In the genomic region with DNA sequence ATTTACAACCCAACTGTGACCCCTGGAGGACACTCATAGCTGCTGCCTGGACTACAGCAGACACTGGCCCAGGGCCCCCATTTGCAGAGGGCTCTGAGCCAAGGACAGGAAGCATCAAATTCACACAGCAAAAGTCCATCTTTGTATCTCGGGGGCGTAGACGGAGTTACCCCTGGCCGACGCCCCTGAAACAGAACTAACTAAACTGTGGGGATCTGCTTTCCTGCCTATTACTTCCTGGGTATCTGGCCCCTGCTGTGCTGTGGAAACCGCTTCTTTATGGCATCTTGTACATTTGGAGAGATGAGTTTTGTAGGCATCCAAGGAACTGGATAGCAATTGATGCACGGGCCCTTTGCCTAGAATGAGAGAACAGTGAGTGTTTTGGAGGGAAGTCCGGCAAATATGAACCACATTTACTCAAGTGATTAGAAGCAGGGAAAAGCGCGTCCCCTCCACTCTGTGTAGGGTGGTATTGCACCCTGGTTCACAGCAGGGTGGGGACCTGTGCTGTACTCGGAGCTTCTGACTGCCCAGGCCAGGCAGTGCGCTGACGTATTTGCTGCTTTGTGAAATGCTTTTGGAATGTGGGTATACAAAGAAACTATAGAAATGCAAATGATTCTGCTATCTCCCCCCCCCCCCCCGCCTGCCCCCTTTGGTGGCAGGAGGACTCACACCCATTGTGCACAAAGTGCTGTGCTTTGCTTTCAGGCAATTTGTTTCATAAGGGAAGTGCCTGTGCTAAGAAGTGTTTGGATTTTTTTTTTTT, we compare ENCODE assay signal across 9 mouse cellular contexts.
DNase-seq lines count a peak whose midpoint lies in the region; ATAC-seq lines count a peak whose summit lies in the region.
"Had no signal": no experiment of that assay in that cellular context is flagged by ENCODE, and none has a peak within 500 bp of the region (broad histone marks: within the 10 kb centered on the region; RNA-seq: fewer than 3 reads in every experiment).

No protein-coding gene starts in this region.

- H3K9me3 ChIP-seq in forebrain, embryonic 13.5 days (replicated peaks): no peaks in the 10 kb centered on the region
- H3K9me3 ChIP-seq in lung, embryonic 15.5 days: no peaks in the 10 kb centered on the region

- peak; percentile 10 to 34 for DNase-seq in urinary bladder, adult 18-20 months (ENCODE audit: low spot score in 2 of 2)
- DNase-seq in urinary bladder, postnatal 10 days (ENCODE audit: low spot score): no peak
- DNase-seq in heart, postnatal 10 days: peak; percentile 72 to 79
- DNase-seq in kidney, postnatal 36 days: peak; percentile 30 to 66
- DNase-seq in retina, embryonic 14.5 days (ENCODE audit: low spot score): peak; percentile 82
- DNase-seq in T-cell, adult 2 months (ENCODE audit: low spot score): no peak

- H3K4me1 ChIP-seq in forebrain, embryonic 13.5 days: peaks cover 26% of the 10 kb centered on the region
- H3K4me1 ChIP-seq in lung, embryonic 15.5 days: peaks cover 13% of the 10 kb centered on the region

- peak overlapping the region; percentile 45 for H3K9ac ChIP-seq in forebrain, embryonic 13.5 days
- no peak overlapping the region for H3K9ac ChIP-seq in lung, embryonic 15.5 days

- H3K4me3 ChIP-seq in forebrain, embryonic 13.5 days: peak overlapping the region; percentile 17; the same call in 1 of the 2 replicates
- no peak overlapping the region for H3K4me3 ChIP-seq in lung, embryonic 15.5 days

- peak overlapping the region; percentile 83 for H3K27ac ChIP-seq in forebrain, embryonic 13.5 days
- H3K27ac ChIP-seq in lung, embryonic 15.5 days: no peak overlapping the region; the same call in 1 of the 2 replicates
- H3K27ac ChIP-seq: macrophage had no signal

- intact Hi-C loops in heart, postnatal 10 days (cut with DNase I): loop anchor here (5.0 to 10.0 kb wide), 4 partner anchors 223 to 1901 kb away; a partner anchor contains a TSS

- peak overlapping the region; percentile 55 for H3K4me2 ChIP-seq in forebrain, embryonic 13.5 days
- H3K4me2 ChIP-seq in lung, embryonic 15.5 days: peak overlapping the region; percentile 44

- under 1% methylated on average over 14 of the region's 14 CpGs for WGBS in forebrain, embryonic 13.5 days
- WGBS in lung, embryonic 15.5 days: 18% methylated on average over 14 of the region's 14 CpGs

- no peaks in the 10 kb centered on the region for H3K27me3 ChIP-seq in forebrain, embryonic 13.5 days
- no peaks in the 10 kb centered on the region for H3K27me3 ChIP-seq in lung, embryonic 15.5 days

- peak; percentile 94 for ATAC-seq in forebrain, embryonic 13.5 days
- ATAC-seq in lung, embryonic 15.5 days (ENCODE audit: borderline replicate concordance, extremely low read depth, low FRiP score, low TSS enrichment): peak; percentile 83; the same call in 1 of the 2 replicates

- H3K36me3 ChIP-seq in forebrain, embryonic 13.5 days (ENCODE audit: poor library complexity, severe bottlenecking): no peaks in the 10 kb centered on the region
- H3K36me3 ChIP-seq in lung, embryonic 15.5 days: no peaks in the 10 kb centered on the region

Comparison
In these comparisons a context has a peak if more than half of its experiments do, and no peak if none do; other contexts are left out.
1. DNase-seq: peak in urinary bladder, adult 18-20 months (2 of 2), heart, postnatal 10 days (2 of 2), kidney, postnatal 36 days (2 of 2) and retina, embryonic 14.5 days (single experiment); none in urinary bladder, postnatal 10 days (single experiment) and T-cell, adult 2 months (single experiment).